Mouse (Mus musculus) intestine, embryonic 16.5 days (tissue): ENCODE measurements at regions not wholly inside any gene's neighbourhood (a gene's known extent, or its start where the extent isn't known, plus 50 kb on each side); places are given as distances from the start of the nearest gene placed in this dataset.

Experiments
- ATAC-seq: fragments of 200-750 bp; cut with Nextera tagmentation; 2 replicates; pipeline ENCODE4 v1.8.0; 2017; ENCODE audit warnings: moderate TSS enrichment, moderate library complexity
- H3K27ac ChIP-seq: fragments of 300-500 bp; sonication (generic); 2 replicates; pipeline ENCODE4 v1.5.1; 2014; ENCODE audit warnings: mild to moderate bottlenecking, low read length
- H3K27me3 ChIP-seq: fragments of 300-500 bp; sonication (generic); replicated peaks from 2 replicates; pipeline ENCODE4 v1.6.1; 2014; ENCODE audit warnings: low read length, control low read depth, mixed read lengths; ENCODE audit not compliant: control insufficient read depth, insufficient read depth
- H3K36me3 ChIP-seq: fragments of 300-500 bp; sonication (generic); 2 replicates; pipeline ENCODE4 v1.6.1; 2014; ENCODE audit warnings: low read length, control low read depth; ENCODE audit not compliant: control insufficient read depth, insufficient read depth
- H3K4me1 ChIP-seq: fragments of 300-500 bp; sonication (generic); 2 replicates; pipeline ENCODE4 v1.6.1; 2014; ENCODE audit warnings: low read length, control low read depth, mixed read lengths; ENCODE audit not compliant: control insufficient read depth, insufficient read depth
- H3K4me2 ChIP-seq: fragments of 300-500 bp; sonication (generic); 2 replicates; pipeline ENCODE4 v1.6.1; 2014; ENCODE audit warnings: low read depth, low read length, control low read depth
- H3K4me3 ChIP-seq: fragments of 300-500 bp; sonication (generic); 2 replicates; pipeline ENCODE4 v1.5.1; 2014; ENCODE audit warnings: mild to moderate bottlenecking, low read length
- H3K9ac ChIP-seq: fragments of 300-500 bp; sonication (generic); 2 replicates; pipeline ENCODE4 v1.6.1; 2014; ENCODE audit warnings: low read depth, low read length
- H3K9me3 ChIP-seq: fragments of 300-500 bp; sonication (generic); 2 replicates; pipeline ENCODE4 v1.6.1; 2016; ENCODE audit warnings: low read length, control low read depth; ENCODE audit not compliant: control insufficient read depth
- WGBS: fragments of 180-500 bp; shearing (Covaris S2); extraction: QIAGEN DNeasy Blood & Tissue Kit; methylation state at CpG from one replicate; pipeline ENCODE4 v1.1.7; 2014; 5-methylcytosine and 5-hydroxymethylcytosine counted together

DNA sequence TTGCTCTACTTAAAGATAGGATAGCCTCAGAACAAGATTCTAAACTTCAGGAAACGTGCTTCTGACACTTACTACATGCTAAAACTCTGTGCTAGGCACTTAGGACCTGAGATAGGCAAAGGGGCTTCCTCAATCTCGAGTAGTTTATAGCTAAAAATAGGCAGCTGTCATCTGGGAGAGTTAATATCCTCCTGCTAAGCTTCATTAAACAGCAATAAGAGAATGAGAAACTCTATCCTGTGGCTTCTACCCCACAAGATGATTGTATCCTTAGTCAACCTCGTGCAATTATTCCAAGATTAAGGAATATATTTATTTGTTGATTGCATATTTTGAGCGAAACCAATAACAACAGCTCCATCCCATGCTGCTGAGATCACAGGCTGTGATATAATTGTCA is 85.4 kb upstream of the Cav2 start:
- H3K36me3 ChIP-seq = no peaks in the 10 kb centered on the region
- no peak overlapping the region for H3K4me3 ChIP-seq
- no peak overlapping the region for H3K9ac ChIP-seq
- no peaks in the 10 kb centered on the region for H3K27me3 ChIP-seq
- no peaks in the 10 kb centered on the region for H3K4me1 ChIP-seq
- H3K27ac ChIP-seq = no peak overlapping the region
- no peak overlapping the region for H3K4me2 ChIP-seq
- ATAC-seq = no peak
- 64% methylated on average over 4 of the region's 4 CpGs for WGBS
- no peaks in the 10 kb centered on the region for H3K9me3 ChIP-seq

GRCm38 (mm10) chr6:17197728-17198397 is 83.1 kb upstream of the Cav2 start:
- no peaks in the 10 kb centered on the region for H3K9me3 ChIP-seq
- ATAC-seq = peak; percentile 58; the same call in 1 of the 2 replicates
- 45% methylated on average over 18 of the region's 18 CpGs for WGBS
- no peaks in the 10 kb centered on the region for H3K36me3 ChIP-seq
- 0 out of 2 replicates have a peak overlapping the region, but pooled peaks have one; percentile 13 for H3K9ac ChIP-seq
- H3K27ac ChIP-seq = peak overlapping the region; percentile 57
- no peaks in the 10 kb centered on the region for H3K4me1 ChIP-seq
- no peaks in the 10 kb centered on the region for H3K27me3 ChIP-seq
- H3K4me2 ChIP-seq = peak overlapping the region; percentile 17
- no peak overlapping the region; the same call in 1 of the 2 replicates for H3K4me3 ChIP-seq

DNA sequence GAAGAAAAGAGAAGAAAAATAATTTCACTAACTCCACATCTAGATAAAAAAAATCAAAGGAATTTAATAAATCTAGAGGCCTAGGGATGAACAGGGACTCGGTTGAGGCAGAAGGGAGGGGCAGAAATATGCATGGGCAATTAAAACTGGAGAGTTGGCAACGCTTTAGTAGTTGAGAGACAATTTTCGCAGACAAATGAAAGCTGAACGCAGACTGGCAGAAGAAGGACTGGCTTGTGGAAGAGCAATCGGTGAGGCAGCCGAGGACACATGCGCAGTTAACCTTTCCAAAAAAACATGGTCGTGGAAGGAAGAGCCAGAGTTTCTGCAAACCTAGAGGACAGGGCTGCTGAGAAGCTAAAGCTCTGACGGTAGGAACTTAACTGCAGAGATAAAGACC is 82.1 kb upstream of the Cav2 start:
- Histone ChIP-seq H3K27ac (no peak overlapping the region), H3K4me3 (no peak overlapping the region), H3K4me1 (no peaks in the 10 kb centered on the region), H3K27me3 (no peaks in the 10 kb centered on the region), H3K36me3 (no peaks in the 10 kb centered on the region), H3K9ac (no peak overlapping the region), H3K4me2 (no peak overlapping the region), H3K9me3 (no peaks in the 10 kb centered on the region)
- ATAC-seq = no peak
- 58% methylated on average over 9 of the region's 9 CpGs for WGBS

DNA sequence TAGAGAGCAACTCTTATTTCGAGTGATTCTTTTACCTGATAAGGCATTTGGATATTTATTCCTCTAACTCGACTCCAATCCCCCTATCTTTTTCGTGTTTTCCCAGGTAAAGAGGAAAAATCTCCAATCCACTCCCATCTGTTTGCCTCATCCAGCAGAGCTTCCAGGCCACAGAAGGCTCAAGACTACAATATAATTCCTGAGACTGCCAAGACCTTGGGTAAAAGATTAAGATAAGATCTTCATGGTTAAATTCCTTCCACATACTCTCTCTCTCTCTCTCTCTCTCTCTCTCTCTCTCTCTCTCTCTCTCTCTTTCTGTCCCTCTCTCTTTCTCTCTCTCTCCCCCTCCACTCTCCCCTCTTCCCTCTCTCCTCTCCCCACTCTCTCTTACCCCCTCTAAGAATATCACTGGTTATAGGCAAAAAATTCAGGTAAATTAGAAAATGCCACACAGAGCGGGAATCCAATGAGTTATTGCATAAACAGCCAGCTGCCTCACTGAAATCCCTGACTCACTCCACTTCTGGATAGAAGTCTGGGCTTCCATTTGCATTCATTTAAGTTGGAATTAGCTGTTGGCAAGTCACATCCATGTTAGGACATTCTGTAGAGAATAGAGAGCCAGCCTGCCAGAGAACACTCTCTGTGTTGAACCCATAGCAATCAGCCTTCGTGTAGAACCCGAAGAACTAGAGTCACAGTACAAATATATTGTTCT is 78.9 kb upstream of the Cav2 start:
- H3K36me3 ChIP-seq = no peaks in the 10 kb centered on the region
- no peak overlapping the region for H3K27ac ChIP-seq
- H3K9ac ChIP-seq = no peak overlapping the region
- no peaks in the 10 kb centered on the region for H3K27me3 ChIP-seq
- H3K4me1 ChIP-seq = no peaks in the 10 kb centered on the region
- no peaks in the 10 kb centered on the region for H3K9me3 ChIP-seq
- no peak overlapping the region for H3K4me3 ChIP-seq
- ATAC-seq = no peak
- no peak overlapping the region for H3K4me2 ChIP-seq
- 64% methylated on average over 6 of the region's 6 CpGs for WGBS

- H3K4me2 ChIP-seq = no peak overlapping the region
- H3K4me3 ChIP-seq = no peak overlapping the region
- H3K36me3 ChIP-seq = no peaks in the 10 kb centered on the region
- H3K9me3 ChIP-seq = no peaks in the 10 kb centered on the region
- H3K27ac ChIP-seq = no peak overlapping the region
- 97% methylated on average over 5 of the region's 5 CpGs for whole genome bisulfite sequencing
- H3K9ac ChIP-seq = no peak overlapping the region
- H3K4me1 ChIP-seq = no peaks in the 10 kb centered on the region
- no peak for ATAC-seq
- no peaks in the 10 kb centered on the region for H3K27me3 ChIP-seq
Observed at GRCm38 (mm10) chr6:17203302-17203701, 77.7 kb upstream of the Cav2 start.

GRCm38 (mm10) chr6:17203900-17204686 is 76.9 kb upstream of the Cav2 start:
- Histone ChIP-seq H3K27ac (no peak overlapping the region), H3K9me3 (no peaks in the 10 kb centered on the region), H3K9ac (no peak overlapping the region), H3K36me3 (no peaks in the 10 kb centered on the region), H3K4me3 (no peak overlapping the region), H3K4me2 (no peak overlapping the region), H3K4me1 (no peaks in the 10 kb centered on the region), H3K27me3 (no peaks in the 10 kb centered on the region)
- ATAC-seq = no peak
- WGBS = 79% methylated on average over 9 of the region's 9 CpGs

DNA sequence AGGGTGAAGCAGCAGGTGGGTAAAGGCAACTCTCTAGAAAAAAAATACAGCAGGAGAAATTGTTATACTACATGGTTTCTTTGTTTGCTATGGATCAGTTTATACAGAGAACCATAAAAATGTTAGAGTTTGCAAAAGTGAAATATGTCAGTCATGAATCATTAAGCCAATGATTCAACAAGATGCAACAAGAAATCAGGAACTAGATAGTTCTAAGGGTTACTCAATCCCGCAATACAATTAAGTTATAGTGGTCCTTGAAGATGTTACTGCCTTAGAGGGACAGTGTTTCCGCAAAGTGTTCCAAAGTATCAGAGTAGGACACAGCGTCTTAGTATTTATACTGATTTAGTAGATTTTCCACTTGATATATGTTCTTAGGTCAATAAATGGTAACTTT is 74.1 kb upstream of the Cav2 start:
- WGBS = 94% methylated on average over 3 of the region's 3 CpGs
- Histone ChIP-seq H3K4me1 (no peaks in the 10 kb centered on the region), H3K4me2 (no peak overlapping the region), H3K36me3 (no peaks in the 10 kb centered on the region), H3K4me3 (no peak overlapping the region), H3K9me3 (no peaks in the 10 kb centered on the region), H3K27me3 (no peaks in the 10 kb centered on the region), H3K27ac (no peak overlapping the region), H3K9ac (no peak overlapping the region)
- no peak for ATAC-seq

GRCm38 (mm10) chr6:17209792-17210191 is 71.2 kb upstream of the Cav2 start:
- Histone ChIP-seq H3K9me3 (no peaks in the 10 kb centered on the region), H3K4me1 (no peaks in the 10 kb centered on the region), H3K9ac (no peak overlapping the region), H3K36me3 (no peaks in the 10 kb centered on the region), H3K4me3 (no peak overlapping the region), H3K4me2 (no peak overlapping the region), H3K27me3 (no peaks in the 10 kb centered on the region), H3K27ac (no peak overlapping the region)
- no peak for ATAC-seq
- 53% methylated on average over 4 of the region's 4 CpGs for WGBS

GRCm38 (mm10) chr6:17211346-17211745 is 69.6 kb upstream of the Cav2 start:
- no peak for ATAC-seq
- Histone ChIP-seq H3K9me3 (no peaks in the 10 kb centered on the region), H3K36me3 (no peaks in the 10 kb centered on the region), H3K27ac (no peak overlapping the region), H3K4me1 (no peaks in the 10 kb centered on the region), H3K9ac (no peak overlapping the region), H3K4me2 (no peak overlapping the region), H3K4me3 (no peak overlapping the region), H3K27me3 (no peaks in the 10 kb centered on the region)
- 50% methylated on average over 5 of the region's 5 CpGs for WGBS
